Mouse (Mus musculus) c-Kit-negative CD71-positive TER-119-positive erythroid progenitor cells, embryonic 14.5 days (primary cell): ENCODE measurements around the gene Gm3435.
"Not testable (repeated sequence)": the region's sequence is repeated elsewhere in the genome, so short reads cannot be mapped to it uniquely, and the experiment has no call there.

Experiments
- DNase-seq: peaks from one replicate; pipeline ENCODE4 v3.0.0-alpha.2; 2013; ENCODE audit warnings: low read depth, low spot score

Gm3435 gene

DNA sequence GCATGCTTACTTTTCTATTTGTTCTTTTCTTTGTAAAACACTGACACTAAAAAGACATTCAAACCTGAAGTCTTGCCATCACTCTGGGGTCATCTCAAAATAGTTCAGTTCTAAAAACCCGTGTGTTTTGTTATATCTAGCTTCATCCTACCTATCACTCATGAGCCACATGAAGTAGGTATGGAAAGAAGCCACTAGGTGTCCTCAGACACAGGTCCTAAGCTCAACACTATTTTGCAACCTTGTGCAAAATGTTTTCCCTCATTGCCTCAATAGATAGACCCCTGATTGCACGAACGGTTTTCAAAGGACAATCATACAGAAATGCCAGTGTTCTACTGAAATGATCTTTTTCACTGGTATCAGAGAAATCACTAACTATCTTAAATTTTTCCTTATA is 30.5 kb downstream of the Gm3435 start:
- not testable (repeated sequence) for DNase-seq

DNA sequence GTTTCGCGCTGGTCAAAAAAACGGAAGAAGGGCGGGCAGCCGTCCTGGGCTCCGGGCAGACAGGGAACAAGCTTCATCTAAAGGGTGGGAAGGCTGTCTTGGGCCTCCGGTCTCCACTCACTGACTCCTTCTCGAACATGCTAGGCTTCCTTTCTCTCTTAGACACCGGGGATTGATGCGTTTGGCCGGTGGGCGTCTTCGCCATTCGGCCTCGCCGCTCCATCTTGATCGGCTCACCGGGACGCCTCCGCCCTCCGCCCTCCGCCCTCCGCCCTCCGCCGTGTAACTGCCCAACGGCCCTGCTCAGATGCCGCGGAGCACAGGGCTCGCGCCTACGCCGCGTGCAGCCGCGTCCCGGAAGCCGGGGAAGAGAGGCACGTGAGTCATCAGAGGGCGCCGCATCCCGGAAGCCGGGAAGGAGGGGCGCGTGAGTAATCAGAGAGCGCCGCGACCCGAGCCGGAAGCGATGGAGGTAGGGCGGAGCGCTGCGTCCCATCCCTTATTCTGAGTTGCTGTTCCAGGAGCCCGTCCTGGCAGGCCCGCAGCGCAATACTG is 31.3 kb downstream of the Gm3435 start, which contains the start of the genes Ermard, Tcte3 and Gm3448:
Ermard (plus strand) TSS at position 34 of the 555 bp plus-strand sequence.
Tcte3 (minus strand) TSS at position 314 of the 555 bp plus-strand sequence.
Gm3448 (minus strand) TSS at position 363 of the 555 bp plus-strand sequence.
- DNase-seq: not testable (repeated sequence)

DNA sequence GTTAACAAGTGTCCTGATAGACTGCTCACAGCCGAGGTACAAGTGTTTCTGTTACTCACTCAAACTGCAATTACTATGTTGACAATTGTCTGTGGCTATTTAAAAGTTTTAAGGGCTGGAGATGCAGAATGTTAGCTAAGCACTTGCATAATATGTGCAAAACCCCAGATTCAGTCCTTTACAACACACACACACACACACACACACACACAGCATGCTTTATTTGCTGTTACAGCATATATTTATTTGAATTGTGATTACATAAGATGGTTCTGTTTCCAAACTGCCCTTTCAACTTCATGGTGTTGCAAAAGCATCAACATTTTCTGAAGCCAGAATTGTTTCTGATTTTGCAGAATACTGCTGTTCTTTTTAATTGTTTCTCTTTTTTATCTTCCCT is 40.4 kb downstream of the Gm3435 start:
- not testable (repeated sequence) for DNase-seq

DNA sequence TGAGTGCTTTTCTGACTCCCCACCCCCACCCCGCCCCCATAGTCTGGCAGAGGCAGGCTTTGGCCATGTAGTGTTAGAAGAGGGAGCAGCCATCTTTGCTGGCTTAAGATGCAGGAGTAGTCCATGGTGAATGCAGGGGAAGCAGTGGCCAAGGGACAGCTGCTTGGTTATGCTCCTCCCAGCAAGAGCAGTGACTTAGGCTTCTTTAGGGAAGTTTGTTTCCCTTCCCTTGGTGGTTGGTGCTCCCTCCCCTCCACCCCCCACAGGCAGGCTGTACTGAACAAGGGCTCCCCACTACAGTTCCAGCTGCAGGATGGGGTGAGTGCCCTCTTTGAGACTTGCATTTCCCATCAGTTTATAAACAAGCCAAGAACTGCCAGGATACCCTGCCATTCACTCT is 42.8 kb downstream of the Gm3435 start:
- not testable (repeated sequence) for DNase-seq

DNA sequence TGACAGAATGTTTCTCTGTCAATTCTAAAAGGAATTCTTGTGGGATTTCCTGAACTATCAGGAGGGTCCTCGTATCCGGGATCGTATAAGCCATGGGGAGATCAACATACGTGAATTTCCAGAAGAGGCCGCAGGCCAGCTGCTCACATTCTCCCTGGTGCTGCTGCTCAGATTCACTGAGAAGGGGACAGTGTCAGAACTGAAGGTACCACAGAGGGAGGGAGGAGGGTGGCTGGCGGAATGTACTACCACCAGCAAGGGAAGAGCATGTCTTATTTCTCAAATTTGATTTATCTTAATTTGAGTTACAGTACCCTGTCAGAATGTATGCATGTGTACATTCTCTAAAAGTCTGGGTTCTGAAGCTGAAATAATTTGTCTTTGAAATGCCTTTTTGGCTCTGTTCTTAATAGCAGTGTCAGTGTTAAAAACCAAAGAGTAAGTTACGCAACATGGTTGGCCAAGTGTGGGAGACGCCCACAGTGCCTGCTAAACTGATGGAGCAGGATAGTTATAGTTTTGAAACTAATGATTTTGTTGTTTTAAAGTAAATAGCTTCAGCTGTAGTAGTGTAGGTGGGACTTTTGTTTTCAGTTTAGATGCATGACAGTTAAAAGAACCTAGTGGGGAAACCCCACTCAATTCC is 43.3 kb downstream of the Gm3435 start:
- not testable (repeated sequence) for DNase-seq

DNA sequence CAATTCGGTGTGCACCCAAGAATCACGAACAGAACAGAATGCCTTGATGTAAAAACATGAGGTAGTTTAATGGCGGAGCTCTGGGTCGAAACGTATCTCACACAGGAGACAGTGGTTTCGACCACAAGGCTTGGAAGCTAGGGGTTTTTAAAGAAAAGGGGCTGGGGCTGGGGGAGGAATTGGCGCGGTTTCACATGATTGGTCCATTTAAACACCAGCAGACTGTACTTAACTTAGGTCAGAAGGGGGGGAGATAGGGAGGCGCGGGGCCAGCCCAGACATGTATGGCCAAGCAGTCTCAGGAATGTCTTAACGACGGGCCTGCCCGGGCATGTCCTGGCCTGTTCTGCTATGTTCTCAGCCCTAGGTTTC is 43.8 kb downstream of the Gm3435 start:
- not testable (repeated sequence) for DNase-seq

DNA sequence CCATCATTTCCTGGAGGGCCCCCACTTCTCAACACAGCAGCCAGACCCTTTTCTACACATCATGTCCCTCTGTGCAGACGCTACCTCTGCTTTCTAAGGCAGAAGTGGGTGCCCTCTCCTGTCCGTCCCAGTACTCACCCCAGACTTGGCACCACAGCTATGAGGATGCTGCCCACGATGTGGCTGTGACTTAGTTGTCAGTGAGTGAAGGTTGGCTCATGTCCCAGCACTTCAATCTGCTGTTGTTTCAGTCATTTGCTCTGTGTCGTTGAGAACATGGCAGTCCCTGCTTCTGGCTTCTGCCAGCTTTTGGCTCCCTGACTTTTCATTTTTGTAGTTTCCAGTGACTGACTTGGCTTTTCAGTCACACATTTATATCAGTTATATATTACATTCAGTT is 45.9 kb downstream of the Gm3435 start:
- DNase-seq: no peak

DNA sequence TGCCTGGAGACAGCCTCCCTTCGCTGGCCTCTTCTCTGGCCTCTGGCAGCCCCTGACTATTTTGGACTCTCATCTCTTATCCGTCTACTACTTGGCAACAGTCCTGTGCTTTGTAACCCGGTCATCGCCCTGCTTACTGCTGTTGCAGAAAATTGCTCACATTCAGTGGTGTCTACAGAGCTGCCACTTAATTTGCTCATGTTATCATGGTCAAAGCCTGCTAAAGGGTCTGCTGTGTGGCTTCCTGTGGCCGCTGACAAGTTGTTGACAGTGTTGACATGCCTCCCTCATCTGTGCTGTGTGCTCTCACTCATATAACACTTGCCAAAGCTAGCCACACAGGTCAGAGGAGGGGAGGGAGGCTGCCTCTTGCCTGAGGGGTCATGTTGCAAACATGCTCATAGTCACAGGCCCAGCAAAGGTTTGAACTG is 48.2 kb downstream of the Gm3435 start:
- no peak for DNase-seq

DNA sequence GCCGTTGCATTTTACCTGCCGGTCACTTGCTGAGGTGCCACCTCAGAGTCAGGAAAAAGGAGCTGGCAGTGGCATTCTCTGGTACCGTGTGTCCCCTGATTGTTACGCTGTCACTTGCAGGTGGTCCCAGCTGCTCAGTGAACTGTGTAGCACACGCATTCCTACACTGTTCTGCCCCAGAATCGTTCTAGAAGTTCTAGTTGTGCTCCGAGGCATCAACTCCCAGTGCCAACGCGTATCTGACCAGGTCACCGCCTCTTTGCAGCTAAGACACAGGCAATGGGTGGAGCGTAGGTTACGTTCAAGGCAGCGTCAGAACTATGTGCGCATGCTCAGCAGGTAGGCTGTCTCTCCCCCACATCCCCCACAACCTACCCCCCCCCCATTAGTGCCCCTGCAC is 49.7 kb downstream of the Gm3435 start:
- DNase-seq: no peak

DNA sequence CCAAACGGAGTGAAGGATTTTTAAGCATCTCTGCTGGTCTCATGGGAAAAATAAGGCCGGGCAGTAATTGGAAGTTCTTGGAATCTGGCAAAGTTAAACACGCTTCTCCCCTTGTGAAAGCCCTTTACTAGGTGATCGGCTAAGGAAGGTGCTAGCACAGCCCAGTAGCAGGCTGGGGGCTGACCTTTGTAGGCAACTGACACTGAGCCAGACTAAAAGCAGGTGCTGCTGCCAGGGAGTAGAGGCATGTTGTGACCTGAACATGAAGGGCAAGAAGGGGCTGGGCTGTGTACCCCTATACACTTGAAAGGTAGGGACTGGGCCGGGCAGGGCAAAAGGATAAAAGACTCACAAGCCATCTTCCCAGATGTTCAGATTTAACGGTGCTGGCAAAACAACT is 50.4 kb downstream of the Gm3435 start:
- no peak for DNase-seq

DNA sequence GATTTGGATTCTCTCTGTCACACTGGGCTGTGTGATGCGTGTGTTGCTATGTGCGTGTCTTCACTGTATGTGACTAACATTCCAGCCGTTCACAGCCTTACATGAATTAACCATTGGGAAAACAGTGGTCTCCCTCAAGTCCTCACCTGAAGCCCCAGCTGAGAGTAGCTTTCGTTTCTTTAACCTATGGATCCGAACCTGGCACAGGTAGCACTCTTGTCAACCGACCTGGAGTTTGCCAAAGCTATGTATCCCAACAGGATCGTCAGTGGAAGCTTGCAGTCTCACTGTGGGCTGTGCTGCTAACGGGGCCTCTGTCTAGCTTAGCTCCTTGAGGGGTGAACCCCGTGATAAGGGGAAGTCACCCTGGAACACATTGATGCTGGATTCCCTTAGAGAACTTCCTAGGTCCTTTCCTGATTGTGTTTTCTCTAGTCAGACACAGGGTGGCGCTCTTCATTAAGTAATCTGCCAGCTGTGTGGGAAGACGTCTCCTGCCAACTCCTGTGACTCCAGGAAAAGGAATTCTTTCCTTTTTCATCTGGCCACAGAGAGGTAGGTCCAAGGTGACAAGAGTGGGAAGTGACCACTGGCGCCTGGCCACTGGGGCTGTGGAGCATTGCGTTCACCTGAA is 55.5 kb downstream of the Gm3435 start:
- DNase-seq: no peak

DNA sequence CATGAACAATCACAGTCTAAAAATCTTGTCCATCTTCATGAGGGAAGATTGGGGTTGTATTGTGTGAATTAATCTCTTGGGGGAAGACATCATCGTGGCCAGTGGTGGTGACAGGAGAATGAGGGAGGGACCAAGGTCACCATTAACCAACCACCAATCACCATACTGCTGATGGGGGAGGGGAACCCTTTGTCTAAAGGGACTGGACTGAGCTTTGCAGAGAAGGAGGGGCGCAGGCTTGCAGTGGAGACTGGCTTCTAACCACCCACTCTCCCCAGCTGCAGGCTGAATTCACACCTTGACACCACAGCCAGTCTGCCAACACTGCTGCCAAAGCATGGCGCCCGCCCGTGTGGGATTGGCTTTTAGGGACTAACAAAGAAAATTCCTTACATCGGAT is 56.1 kb downstream of the Gm3435 start:
- no peak for DNase-seq

DNA sequence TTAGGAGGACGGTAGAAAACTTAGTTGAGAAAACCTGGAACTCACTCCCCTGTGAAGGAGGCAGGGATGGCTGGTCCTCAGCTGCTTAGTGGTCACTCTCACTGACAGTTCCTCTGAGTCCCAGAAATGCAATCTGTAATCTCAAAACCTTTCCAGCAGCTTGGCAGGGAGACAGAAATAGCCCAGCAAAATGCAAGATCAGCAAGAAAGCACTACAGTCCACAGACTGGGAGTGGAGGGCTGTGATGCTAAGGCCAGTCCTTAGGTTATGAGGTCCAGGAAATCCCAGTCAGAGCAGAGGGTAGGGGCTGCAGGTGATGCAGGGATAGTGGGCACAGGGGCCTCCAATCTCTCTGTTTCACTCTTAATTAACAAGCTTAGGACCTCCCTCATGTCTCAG is 56.9 kb downstream of the Gm3435 start:
- no peak for DNase-seq

DNA sequence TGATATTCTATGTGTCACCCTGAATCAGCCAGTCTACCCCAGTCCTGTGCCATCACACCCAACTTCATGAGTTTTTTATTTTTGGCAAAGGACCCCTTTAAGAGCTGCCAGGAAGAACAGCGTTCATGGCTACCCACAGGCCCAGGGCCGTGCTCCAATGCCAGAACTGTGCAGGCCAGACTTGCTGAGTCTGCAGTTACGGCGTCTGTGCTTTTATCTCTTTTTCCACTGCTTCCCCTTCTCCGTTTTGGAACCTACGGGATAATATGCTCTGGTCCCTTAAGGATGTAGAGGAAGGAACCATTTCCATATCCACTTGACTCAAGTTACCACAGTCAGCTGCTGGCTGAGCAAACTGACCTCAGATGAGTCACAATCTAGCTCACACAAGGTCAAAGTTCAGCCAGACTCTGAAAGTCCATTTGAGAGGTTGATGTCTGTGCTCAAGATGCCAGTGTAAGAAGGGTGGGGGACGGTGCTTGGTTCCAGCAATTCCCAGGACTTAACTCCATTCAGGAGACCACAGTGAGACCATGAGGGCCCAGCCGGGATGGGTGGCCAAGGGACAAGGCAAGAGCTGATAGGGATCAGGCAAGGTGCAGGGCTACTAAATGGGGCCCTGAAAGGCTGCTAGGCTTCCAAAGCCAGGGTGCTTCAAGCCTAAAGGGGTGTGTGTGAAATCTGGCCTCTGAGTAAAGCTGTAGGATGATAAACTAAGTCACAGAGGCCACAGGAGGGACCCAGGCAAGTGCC is 58.2 kb downstream of the Gm3435 start:
- DNase-seq: no peak

DNA sequence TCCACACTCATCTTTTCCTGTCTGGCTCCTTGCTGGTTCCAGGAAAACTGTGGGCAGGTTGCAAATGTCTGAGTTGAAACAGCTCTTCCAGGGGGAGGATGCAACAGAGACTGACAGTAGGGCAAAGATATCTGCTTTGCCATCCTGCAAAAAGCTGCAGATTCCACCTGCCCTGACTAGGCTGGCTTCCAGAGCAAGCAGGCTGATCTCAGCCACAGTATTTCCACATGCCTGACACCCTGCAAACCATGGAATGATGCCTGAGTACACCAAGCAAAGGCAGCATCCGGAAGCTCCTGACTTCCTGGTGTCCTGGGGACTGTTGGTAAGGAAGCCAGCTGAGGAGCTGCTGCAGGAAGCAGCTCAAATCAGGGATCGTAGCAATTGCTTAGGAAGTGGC is 59.1 kb downstream of the Gm3435 start:
- no peak for DNase-seq
